Mouse (Mus musculus) spleen, adult 2 months (tissue): ENCODE data around the gene Map3k7cl.

ENCODE experiments used
- CTCF ChIP-seq: fragments of 200-500 bp; IDR thresholded peaks from 2 replicates; pipeline ENCODE4 v1.5.1; 2011; ENCODE audit warnings: mild to moderate bottlenecking, inconsistent platforms; ENCODE audit not compliant: insufficient read depth, insufficient read length, insufficient replicate concordance; ENCODE audit errors: extremely low read depth
- POLR2A ChIP-seq: fragments of 200-500 bp; IDR thresholded peaks from 2 replicates; pipeline ENCODE4 v1.6.1; 2011; ENCODE audit warnings: low read depth, low read length, inconsistent platforms

GRCm38 (mm10) chr16:87512331-87512730 is 40.8 kb upstream of the Map3k7cl start:
- TF ChIP-seq POLR2A (no peak), CTCF (no peak)
